Mouse (Mus musculus) left cerebral cortex, adult 11 months (tissue): ENCODE results near the gene Isy1.
"Not testable (repeated sequence)": the region's sequence is repeated elsewhere in the genome, so short reads cannot be mapped to it uniquely, and the experiment has no call there.

ENCODE experiments used
- DNase-seq: peaks from one replicate; pipeline ENCODE4 v3.0.0; 2022; ENCODE audit warnings: low spot score

Isy1 gene

GRCm38 (mm10) chr6:87778294-87779173 lies 60.1 kb downstream of the Isy1 start:
- no peak for DNase-seq

- DNase-seq = no peak
Observed at GRCm38 (mm10) chr6:87777842-87778241, 60.8 kb downstream of the Isy1 start, which contains the start of gene Gp9. Gene Gp9 (plus strand): TSS chr6:87778072.

GRCm38 (mm10) chr6:87776663-87777062 lies 61.9 kb downstream of the Isy1 start:
- DNase-seq = no peak

GRCm38 (mm10) chr6:87775588-87776245 lies 62.9 kb downstream of the Isy1 start:
- DNase-seq = no peak

- DNase-seq = no peak
Observed at GRCm38 (mm10) chr6:87774909-87775308, 63.7 kb downstream of the Isy1 start.

GRCm38 (mm10) chr6:87774466-87774865 lies 64.1 kb downstream of the Isy1 start:
- DNase-seq = no peak

- no peak for DNase-seq
Observed at GRCm38 (mm10) chr6:87770626-87771025, 68.0 kb downstream of the Isy1 start.

- not testable (repeated sequence) for DNase-seq
Observed at GRCm38 (mm10) chr6:87764296-87764695, 74.3 kb downstream of the Isy1 start.
